Mouse (Mus musculus): ENCODE data around the gene S100a6. TPM values are rescaled to one million over a fixed set of nuclear protein-coding genes. Genes with fewer than 3 reads are reported as not detected.

Gene S100a6
- polyA plus RNA-seq, 1 experiment from 2014 or later: 11.8 TPM

DNA sequence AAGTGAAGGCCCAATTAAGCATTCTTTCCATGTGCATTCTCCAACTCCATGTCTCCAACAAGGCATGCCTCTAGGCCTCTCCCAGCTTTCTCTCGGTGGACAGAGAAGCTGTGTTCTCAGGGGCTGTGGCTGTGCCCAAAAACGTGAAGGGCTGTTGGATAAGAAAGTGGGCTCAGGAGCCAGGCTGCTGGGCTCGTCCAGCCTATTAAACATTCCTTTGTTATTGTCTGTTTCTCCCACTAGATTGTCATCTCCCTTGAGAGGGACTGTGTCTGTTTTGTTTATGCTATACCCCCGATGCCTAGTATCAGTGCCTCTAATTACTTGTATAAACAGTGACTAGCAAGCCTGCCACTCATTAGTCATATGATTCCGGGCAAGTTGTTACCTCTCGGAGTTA, 14.9 kb upstream of the S100a6 start:
- Histone ChIP-seq H3K36me3 (ENCODE audit: control insufficient read depth, insufficient read depth, low read length) (no peaks in the 10 kb centered on the region), H3K27ac (ENCODE audit: low read depth, low read length) (no peak overlapping the region), H3K9ac (replicated peaks; ENCODE audit: low read depth, low read length) (no peak overlapping the region), H3K9me3 (ENCODE audit: control insufficient read depth, low read length) (no peaks in the 10 kb centered on the region), H3K27me3 (ENCODE audit: control insufficient read depth, insufficient read depth, low read length) (no peaks in the 10 kb centered on the region), H3K4me3 (ENCODE audit: low read depth, low read length) (no peak overlapping the region), H3K4me1 (ENCODE audit: control insufficient read depth, insufficient read depth, low read length) (no peaks in the 10 kb centered on the region), H3K4me2 (ENCODE audit: low read depth, low read length) (no peak overlapping the region)
- 67% methylated on average over 6 of the region's 6 CpGs for WGBS
- ATAC-seq (ENCODE audit: low read depth): no peak

DNA sequence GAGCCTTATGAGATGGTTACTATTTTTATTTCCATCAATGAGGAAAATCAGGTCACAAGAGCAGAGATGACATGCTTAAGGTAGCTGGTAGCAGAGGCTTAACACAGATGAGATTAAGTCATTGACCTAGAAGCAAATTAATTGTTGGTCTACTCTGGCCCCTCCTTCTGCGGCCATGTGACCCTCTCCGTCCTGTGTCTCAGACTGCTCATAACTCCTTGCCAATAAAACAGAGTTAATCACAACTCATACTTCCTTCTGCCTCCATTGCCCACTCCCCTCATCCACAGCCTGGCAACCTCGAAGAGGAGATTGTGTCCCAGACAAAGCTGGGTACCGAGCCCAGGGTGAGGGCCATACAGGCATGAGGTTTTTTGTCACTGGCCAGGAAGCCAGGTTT, 14.5 kb upstream of the S100a6 start:
- H3K27ac ChIP-seq (ENCODE audit: low read depth, low read length): no peak overlapping the region
- H3K4me1 ChIP-seq (ENCODE audit: control insufficient read depth, insufficient read depth, low read length): no peaks in the 10 kb centered on the region
- H3K27me3 ChIP-seq (ENCODE audit: control insufficient read depth, insufficient read depth, low read length): no peaks in the 10 kb centered on the region
- no peak overlapping the region for H3K9ac ChIP-seq (replicated peaks; ENCODE audit: low read depth, low read length)
- H3K4me3 ChIP-seq (ENCODE audit: low read depth, low read length): no peak overlapping the region
- H3K36me3 ChIP-seq (ENCODE audit: control insufficient read depth, insufficient read depth, low read length): no peaks in the 10 kb centered on the region
- no peaks in the 10 kb centered on the region for H3K9me3 ChIP-seq (ENCODE audit: control insufficient read depth, low read length)
- no peak for ATAC-seq (ENCODE audit: low read depth)
- WGBS: 87% methylated on average over 4 of the region's 4 CpGs
- H3K4me2 ChIP-seq (ENCODE audit: low read depth, low read length): no peak overlapping the region

DNA sequence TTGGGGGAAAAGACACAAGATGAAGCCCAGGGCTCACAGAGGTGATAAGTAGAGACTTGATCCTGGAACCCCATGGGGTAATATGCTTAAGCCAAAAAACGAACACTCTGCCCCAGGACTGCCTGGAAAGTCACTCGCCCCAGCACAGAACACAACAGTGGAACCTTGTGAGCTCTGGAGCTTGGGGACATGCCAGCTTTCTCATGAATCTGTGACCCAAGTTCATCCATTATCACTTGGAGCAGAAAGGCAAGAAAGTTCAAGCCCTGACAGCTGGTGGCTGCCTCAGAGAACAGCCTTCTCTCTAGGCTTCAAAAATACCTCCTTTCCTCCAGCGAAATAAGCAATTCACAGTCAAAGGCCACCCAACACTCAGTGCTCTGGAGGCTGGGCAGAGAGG, 13.3 kb upstream of the S100a6 start:
- no peak for ATAC-seq (ENCODE audit: low read depth)
- no peaks in the 10 kb centered on the region for H3K27me3 ChIP-seq (ENCODE audit: control insufficient read depth, insufficient read depth, low read length)
- H3K4me3 ChIP-seq (ENCODE audit: low read depth, low read length): no peak overlapping the region
- no peaks in the 10 kb centered on the region for H3K36me3 ChIP-seq (ENCODE audit: control insufficient read depth, insufficient read depth, low read length)
- no peak overlapping the region for H3K27ac ChIP-seq (ENCODE audit: low read depth, low read length)
- H3K4me1 ChIP-seq (ENCODE audit: control insufficient read depth, insufficient read depth, low read length): no peaks in the 10 kb centered on the region
- WGBS: 85% methylated on average over 3 of the region's 3 CpGs
- no peak overlapping the region for H3K4me2 ChIP-seq (ENCODE audit: low read depth, low read length)
- H3K9ac ChIP-seq (replicated peaks; ENCODE audit: low read depth, low read length): no peak overlapping the region
- H3K9me3 ChIP-seq (ENCODE audit: control insufficient read depth, low read length): no peaks in the 10 kb centered on the region

DNA sequence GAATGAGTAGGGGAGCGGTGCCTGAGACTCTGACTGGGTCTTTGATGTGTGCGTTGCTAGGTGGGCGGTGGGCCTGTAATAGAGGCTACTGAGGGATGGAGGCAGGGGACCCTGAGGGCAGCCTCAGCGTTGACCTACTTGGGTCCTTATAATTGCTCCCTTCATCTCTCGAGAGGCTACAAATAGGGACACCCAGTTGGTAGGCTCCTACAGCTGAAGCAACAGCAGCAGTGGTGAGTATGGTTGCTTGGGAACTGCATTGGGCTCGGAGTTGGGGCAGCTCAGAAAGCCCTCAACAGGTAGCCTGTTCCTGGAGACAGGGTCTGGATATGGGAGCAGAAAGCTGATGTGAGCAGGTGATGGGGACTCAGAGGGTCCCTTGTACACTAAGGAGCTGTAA, 12.6 kb upstream of the S100a6 start:
- H3K27me3 ChIP-seq (ENCODE audit: control insufficient read depth, insufficient read depth, low read length): no peaks in the 10 kb centered on the region
- ATAC-seq (ENCODE audit: low read depth): no peak
- H3K4me1 ChIP-seq (ENCODE audit: control insufficient read depth, insufficient read depth, low read length): no peaks in the 10 kb centered on the region
- H3K9ac ChIP-seq (replicated peaks; ENCODE audit: low read depth, low read length): no peak overlapping the region
- no peak overlapping the region for H3K4me2 ChIP-seq (ENCODE audit: low read depth, low read length)
- no peak overlapping the region for H3K27ac ChIP-seq (ENCODE audit: low read depth, low read length)
- no peaks in the 10 kb centered on the region for H3K36me3 ChIP-seq (ENCODE audit: control insufficient read depth, insufficient read depth, low read length)
- H3K4me3 ChIP-seq (ENCODE audit: low read depth, low read length): no peak overlapping the region
- H3K9me3 ChIP-seq (ENCODE audit: control insufficient read depth, low read length): no peaks in the 10 kb centered on the region
- WGBS: 79% methylated on average over 6 of the region's 6 CpGs

DNA sequence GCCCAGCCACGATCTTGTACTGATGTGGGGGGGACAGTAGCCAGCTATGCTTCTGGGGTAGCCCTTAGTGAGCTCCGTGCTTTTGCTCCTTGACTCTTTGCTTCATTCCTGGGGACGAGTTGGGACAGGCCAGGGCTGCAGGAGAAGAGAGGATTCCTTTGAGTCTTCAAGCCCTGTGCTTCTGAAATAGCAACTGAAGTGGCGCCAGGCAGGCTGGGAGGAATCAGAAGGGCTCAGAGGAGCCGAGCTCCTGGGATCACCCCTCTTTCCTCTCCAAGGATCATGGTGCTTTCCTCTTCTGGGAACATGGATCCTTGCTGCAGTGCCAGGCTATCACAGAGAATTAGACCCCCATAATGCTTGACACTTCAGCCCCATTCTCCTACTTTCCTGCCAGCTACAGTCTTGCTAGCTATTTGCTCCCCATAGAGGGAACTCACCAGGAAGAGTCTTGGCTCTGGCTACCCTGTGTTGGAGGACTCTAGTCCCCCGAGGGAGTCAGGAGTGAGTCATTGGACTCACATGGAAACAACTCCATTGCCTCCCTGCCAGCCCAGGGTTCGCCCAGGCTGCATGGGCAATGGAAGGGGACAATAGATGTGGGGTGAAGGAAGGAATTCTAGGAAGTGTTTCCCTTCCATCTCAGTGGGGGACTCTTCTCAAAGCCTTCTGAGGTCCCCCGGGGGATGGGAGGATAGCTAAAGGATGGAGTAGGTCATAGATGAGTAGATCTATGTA, 12.1 kb upstream of the S100a6 start:
- WGBS: 87% methylated on average over 8 of the region's 8 CpGs
- no peaks in the 10 kb centered on the region for H3K36me3 ChIP-seq (ENCODE audit: control insufficient read depth, insufficient read depth, low read length)

DNA sequence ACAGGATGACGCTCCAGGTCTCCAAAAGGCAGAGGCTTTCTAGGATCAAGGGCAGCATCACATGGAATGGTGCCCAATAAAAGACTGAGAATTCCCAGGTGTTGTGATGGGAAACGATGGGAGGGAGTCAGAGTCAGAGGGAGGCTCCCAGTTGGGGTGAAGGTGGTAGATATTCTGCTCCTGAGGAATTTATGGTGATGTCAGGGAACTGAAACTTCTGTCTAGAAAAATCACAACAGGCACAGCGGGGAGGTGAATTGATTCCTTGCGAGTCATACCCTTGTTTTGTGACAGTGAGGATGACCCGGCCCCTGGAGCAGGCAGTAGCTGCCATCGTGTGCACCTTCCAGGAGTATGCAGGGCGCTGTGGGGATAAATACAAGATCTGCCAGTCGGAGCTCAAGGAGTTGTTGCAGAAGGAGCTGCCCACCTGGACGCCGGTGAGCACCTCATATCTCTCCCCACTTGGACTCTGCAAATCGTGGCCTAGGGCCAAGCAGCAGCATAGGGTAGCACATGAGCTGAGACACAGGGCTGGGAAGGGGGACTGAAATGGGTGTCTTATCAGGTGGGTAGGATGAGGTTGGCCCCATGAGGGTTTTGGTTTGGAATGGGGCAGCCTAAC, 11.1 kb upstream of the S100a6 start, which contains the start of gene Gm42674:
TSS of gene Gm42674 (plus strand) at position 419 of the 625 bp plus-strand sequence.
- H3K9me3 ChIP-seq (ENCODE audit: control insufficient read depth, low read length): no peaks in the 10 kb centered on the region
- no peaks in the 10 kb centered on the region for H3K36me3 ChIP-seq (ENCODE audit: control insufficient read depth, insufficient read depth, low read length)
- WGBS: 86% methylated on average over 11 of the region's 11 CpGs
- no peaks in the 10 kb centered on the region for H3K27me3 ChIP-seq (ENCODE audit: control insufficient read depth, insufficient read depth, low read length)
- H3K4me1 ChIP-seq (ENCODE audit: control insufficient read depth, insufficient read depth, low read length): no peaks in the 10 kb centered on the region
- no peak within 1 kb of the TSS for H3K27ac ChIP-seq (ENCODE audit: low read depth, low read length)
- no peak within 1 kb of the TSS for H3K4me3 ChIP-seq (ENCODE audit: low read depth, low read length)
- ATAC-seq (ENCODE audit: low read depth): no peak
- no peak within 1 kb of the TSS for H3K9ac ChIP-seq (replicated peaks; ENCODE audit: low read depth, low read length)
- H3K4me2 ChIP-seq (ENCODE audit: low read depth, low read length): no peak within 1 kb of the TSS

More for the DNA sequence above, 12.1 kb upstream of the S100a6 start:
- Histone ChIP-seq H3K4me3 (ENCODE audit: low read depth, low read length) (no peak overlapping the region), H3K27ac (ENCODE audit: low read depth, low read length) (no peak overlapping the region), H3K4me2 (ENCODE audit: low read depth, low read length) (no peak overlapping the region), H3K9ac (replicated peaks; ENCODE audit: low read depth, low read length) (no peak overlapping the region), H3K9me3 (ENCODE audit: control insufficient read depth, low read length) (no peaks in the 10 kb centered on the region), H3K4me1 (ENCODE audit: control insufficient read depth, insufficient read depth, low read length) (no peaks in the 10 kb centered on the region), H3K27me3 (ENCODE audit: control insufficient read depth, insufficient read depth, low read length) (no peaks in the 10 kb centered on the region)
- no peak for ATAC-seq (ENCODE audit: low read depth)

DNA sequence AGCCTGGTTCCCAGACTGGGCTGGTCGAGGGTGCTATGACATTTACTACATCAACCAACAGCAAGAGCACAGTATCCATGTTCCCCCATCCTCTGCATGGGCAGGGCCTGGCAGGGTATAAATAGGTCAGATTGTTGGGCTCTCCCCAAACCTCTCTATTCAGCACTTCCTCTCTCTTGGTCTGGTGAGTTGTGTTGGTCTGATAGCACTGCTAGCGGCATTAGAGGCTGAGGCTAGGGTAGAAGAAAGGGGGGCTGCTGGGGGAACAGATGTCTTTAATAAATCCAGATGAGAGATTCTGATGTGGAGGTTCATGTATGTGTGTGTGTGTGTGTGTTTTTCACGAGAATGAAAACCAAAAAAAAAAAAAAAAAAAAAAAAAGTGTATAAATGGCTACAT, 9.1 kb upstream of the S100a6 start, which contains the start of gene S100a4:
TSS of gene S100a4 (plus strand) at position 149 of the 400 bp plus-strand sequence.
- ATAC-seq (ENCODE audit: low read depth): no peak
- Histone ChIP-seq H3K4me2 (ENCODE audit: low read depth, low read length) (no peak within 1 kb of the TSS), H3K36me3 (ENCODE audit: control insufficient read depth, insufficient read depth, low read length) (no peaks in the 10 kb centered on the region), H3K9ac (replicated peaks; ENCODE audit: low read depth, low read length) (no peak within 1 kb of the TSS), H3K4me1 (ENCODE audit: control insufficient read depth, insufficient read depth, low read length) (no peaks in the 10 kb centered on the region), H3K9me3 (ENCODE audit: control insufficient read depth, low read length) (no peaks in the 10 kb centered on the region), H3K4me3 (ENCODE audit: low read depth, low read length) (no peak within 1 kb of the TSS), H3K27me3 (ENCODE audit: control insufficient read depth, insufficient read depth, low read length) (no peaks in the 10 kb centered on the region), H3K27ac (ENCODE audit: low read depth, low read length) (no peak within 1 kb of the TSS)
- 61% methylated on average over 3 of the region's 3 CpGs for WGBS

DNA sequence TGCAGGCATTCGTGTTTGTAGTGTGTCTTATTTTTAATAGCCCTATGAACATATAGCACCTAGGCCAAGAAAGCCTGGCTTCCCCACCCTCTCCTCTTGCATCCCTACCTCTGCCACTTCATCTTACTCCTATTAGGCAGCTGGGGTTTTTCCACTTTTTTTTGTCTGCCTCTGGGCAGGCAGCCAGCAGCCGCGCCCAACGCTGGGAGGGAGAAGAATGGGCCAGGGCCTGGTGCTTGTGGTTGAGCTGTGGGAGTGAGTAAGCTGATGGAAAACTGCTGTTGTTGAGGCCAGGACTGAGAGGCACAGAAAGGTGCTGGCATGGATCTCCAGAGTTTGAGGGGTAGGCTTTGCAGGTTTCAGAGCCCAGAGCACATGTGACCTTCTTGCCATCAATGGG, 8.3 kb upstream of the S100a6 start:
- no peaks in the 10 kb centered on the region for H3K4me1 ChIP-seq (ENCODE audit: control insufficient read depth, insufficient read depth, low read length)
- H3K36me3 ChIP-seq (ENCODE audit: control insufficient read depth, insufficient read depth, low read length): no peaks in the 10 kb centered on the region
- H3K9ac ChIP-seq (replicated peaks; ENCODE audit: low read depth, low read length): no peak overlapping the region
- H3K4me3 ChIP-seq (ENCODE audit: low read depth, low read length): no peak overlapping the region
- ATAC-seq (ENCODE audit: low read depth): peak; percentile 63; the same call in 1 of the 2 replicates
- no peaks in the 10 kb centered on the region for H3K9me3 ChIP-seq (ENCODE audit: control insufficient read depth, low read length)
- no peaks in the 10 kb centered on the region for H3K27me3 ChIP-seq (ENCODE audit: control insufficient read depth, insufficient read depth, low read length)
- H3K4me2 ChIP-seq (ENCODE audit: low read depth, low read length): no peak overlapping the region
- 29% methylated on average over 4 of the region's 4 CpGs for WGBS
- H3K27ac ChIP-seq (ENCODE audit: low read depth, low read length): no peak overlapping the region

DNA sequence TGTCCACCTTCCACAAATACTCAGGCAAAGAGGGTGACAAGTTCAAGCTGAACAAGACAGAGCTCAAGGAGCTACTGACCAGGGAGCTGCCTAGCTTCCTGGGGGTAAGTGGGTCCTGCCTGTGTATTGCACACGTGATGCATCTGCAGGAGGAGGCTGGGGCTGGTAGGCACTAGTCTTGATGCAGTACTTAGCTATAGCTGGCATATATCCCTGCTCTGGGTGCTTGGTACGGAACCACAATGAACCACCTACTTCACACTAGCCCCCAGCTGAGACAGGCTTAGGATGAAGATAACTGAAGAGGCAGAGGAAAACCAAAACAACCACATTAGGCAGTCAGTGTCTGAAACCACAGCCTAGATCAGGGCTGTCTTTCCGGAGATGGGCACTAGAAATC, 7.6 kb upstream of the S100a6 start:
- no peak for ATAC-seq (ENCODE audit: low read depth)
- Histone ChIP-seq H3K9ac (replicated peaks; ENCODE audit: low read depth, low read length) (no peak overlapping the region), H3K4me1 (ENCODE audit: control insufficient read depth, insufficient read depth, low read length) (no peaks in the 10 kb centered on the region), H3K4me2 (ENCODE audit: low read depth, low read length) (no peak overlapping the region), H3K4me3 (ENCODE audit: low read depth, low read length) (no peak overlapping the region), H3K9me3 (ENCODE audit: control insufficient read depth, low read length) (no peaks in the 10 kb centered on the region), H3K27ac (ENCODE audit: low read depth, low read length) (no peak overlapping the region), H3K27me3 (ENCODE audit: control insufficient read depth, insufficient read depth, low read length) (no peaks in the 10 kb centered on the region), H3K36me3 (ENCODE audit: control insufficient read depth, insufficient read depth, low read length) (no peaks in the 10 kb centered on the region)
- 84% methylated on average over 3 of the region's 3 CpGs for WGBS
